Mouse (Mus musculus) frontal cortex, adult 2 months (tissue): ENCODE results near the gene Rbbp5. TPM values are rescaled to one million over a fixed set of nuclear protein-coding genes. Genes with fewer than 3 reads are reported as not detected.
A peak's percentile ranks its signal among the peaks of the same experiment; 100 is the strongest.

Source experiments
- DNase-seq, 2 experiments: peaks; one replicate each; pipeline ENCODE4 v3.0.0; 2022; ENCODE audit warnings: low spot score in 1 of 2; ENCODE audit errors: extremely low spot score in 1 of 2
- polyA plus RNA-seq: library from polyadenylated mRNA; depleted of rRNA; stranded (reverse); fragments of >200 nt; gene quantifications from 2 replicates; pipeline ENCODE4 v1.2.3, GENCODE M21; 2012

Gene Rbbp5
- polyA plus RNA-seq, 1 experiment: 49.1 TPM

GRCm38 (mm10) chr1:132483759-132484158 is 6.6 kb downstream of the Rbbp5 start:
- no peak for DNase-seq

GRCm38 (mm10) chr1:132500535-132500934 is 23.4 kb downstream of the Rbbp5 start:
- no peak for DNase-seq

- DNase-seq: no peak
These were observed 28.0 kb downstream of the Rbbp5 start for GRCm38 (mm10) chr1:132505155-132505554.

- DNase-seq: no peak
These were observed 28.9 kb downstream of the Rbbp5 start, which contains the start of gene Tmem81 for GRCm38 (mm10) chr1:132506058-132506457. Gene Tmem81 (plus strand): TSS chr1:132506230.

- DNase-seq: no peak
These were observed 29.5 kb downstream of the Rbbp5 start for GRCm38 (mm10) chr1:132506656-132507055.

GRCm38 (mm10) chr1:132509771-132510170 is 32.6 kb downstream of the Rbbp5 start:
- no peak for DNase-seq

- DNase-seq: no peak
These were observed 34.4 kb downstream of the Rbbp5 start for GRCm38 (mm10) chr1:132511521-132511920.

- no peak for DNase-seq
These were observed 34.9 kb downstream of the Rbbp5 start for GRCm38 (mm10) chr1:132512106-132512505.

GRCm38 (mm10) chr1:132515339-132515738 is 38.2 kb downstream of the Rbbp5 start:
- DNase-seq: no peak

GRCm38 (mm10) chr1:132516776-132517175 is 39.6 kb downstream of the Rbbp5 start:
- DNase-seq: no peak

- DNase-seq: no peak
These were observed 41.5 kb downstream of the Rbbp5 start for GRCm38 (mm10) chr1:132518621-132519020.

GRCm38 (mm10) chr1:132519734-132520133 is 42.6 kb downstream of the Rbbp5 start:
- no peak for DNase-seq

- DNase-seq: peak in 1 of 2 experiments; percentile 63
These were observed 43.6 kb downstream of the Rbbp5 start for GRCm38 (mm10) chr1:132520764-132521163.

GRCm38 (mm10) chr1:132523048-132523447 is 45.9 kb downstream of the Rbbp5 start:
- DNase-seq: no peak

- peak in 1 of 2 experiments; percentile 53 for DNase-seq
These were observed 46.8 kb downstream of the Rbbp5 start for GRCm38 (mm10) chr1:132523920-132524319.

- peak; percentile 70 to 95 for DNase-seq
These were observed 48.7 kb downstream of the Rbbp5 start for GRCm38 (mm10) chr1:132525832-132526231.

GRCm38 (mm10) chr1:132528071-132528470 is 50.9 kb downstream of the Rbbp5 start:
- DNase-seq: no peak

- DNase-seq: no peak
These were observed 51.6 kb downstream of the Rbbp5 start for GRCm38 (mm10) chr1:132528647-132529334.

- no peak for DNase-seq
These were observed 53.5 kb downstream of the Rbbp5 start for GRCm38 (mm10) chr1:132530631-132531191.

- no peak for DNase-seq
These were observed 55.4 kb downstream of the Rbbp5 start for GRCm38 (mm10) chr1:132532521-132532920.

GRCm38 (mm10) chr1:132533840-132534239 is 56.7 kb downstream of the Rbbp5 start:
- no peak for DNase-seq

- DNase-seq: no peak
These were observed 58.4 kb downstream of the Rbbp5 start for GRCm38 (mm10) chr1:132535541-132535940.
